Mouse (Mus musculus): ENCODE measurements around the gene Sufu. TPM values are rescaled to one million over a fixed set of nuclear protein-coding genes. Genes with fewer than 3 reads are reported as not detected.

The Sufu gene
- polyA plus RNA-seq, 1 experiment: 16.6 TPM

- H3K4me2 ChIP-seq (ENCODE audit: low read depth): peak overlapping the region; percentile 95
- H3K36me3 ChIP-seq (ENCODE audit: control insufficient read depth, insufficient read depth): peaks cover 45% of the 10 kb centered on the region
- no peak for TF ChIP-seq USF1 (IDR thresholded peaks at IDR 0.05; ENCODE audit: low read depth)
- peak in 1 of 3 experiments; percentile 3 for TF ChIP-seq MYOD1 (IDR thresholded peaks at IDR 0.05; ENCODE audit: control insufficient read depth in 1 of 3, insufficient read length in 2 of 3, low read depth in 2 of 3)
- H3K4me3 ChIP-seq: no peak overlapping the region
- no peaks in the 10 kb centered on the region for H3K27me3 ChIP-seq (ENCODE audit: control insufficient read depth, insufficient read depth, insufficient read length)
- H3ac ChIP-seq (ENCODE audit: control insufficient read depth, insufficient read length): no peak overlapping the region
- H3K79me2 ChIP-seq (ENCODE audit: control insufficient read depth, insufficient read depth): peaks cover 99% of the 10 kb centered on the region
Measured at GRCm38 (mm10) chr19:46509202-46509601, 112.5 kb downstream of the Sufu start.

GRCm38 (mm10) chr19:46509736-46510135 is 113.0 kb downstream of the Sufu start:
- H3K27me3 ChIP-seq (ENCODE audit: control insufficient read depth, insufficient read depth, insufficient read length): no peaks in the 10 kb centered on the region
- no peak overlapping the region for H3K4me3 ChIP-seq
- H3K36me3 ChIP-seq (ENCODE audit: control insufficient read depth, insufficient read depth): peaks cover 50% of the 10 kb centered on the region
- peak overlapping the region; percentile 95 for H3K4me2 ChIP-seq (ENCODE audit: low read depth)
- peaks cover 97% of the 10 kb centered on the region for H3K79me2 ChIP-seq (ENCODE audit: control insufficient read depth, insufficient read depth)
- no peak for TF ChIP-seq MAX (IDR thresholded peaks at IDR 0.05; ENCODE audit: low read depth)
- no peak for TF ChIP-seq POLR2AphosphoS2 (IDR thresholded peaks at IDR 0.05; ENCODE audit: insufficient read length, low read depth)
- no peak for TF ChIP-seq E2F4 (IDR thresholded peaks at IDR 0.05; ENCODE audit: insufficient read depth)
- no peak for TF ChIP-seq POLR2A (IDR thresholded peaks at IDR 0.05; ENCODE audit: insufficient read length, low read depth)
- no peak for TF ChIP-seq MYOG (IDR thresholded peaks at IDR 0.05; ENCODE audit: control insufficient read depth in 1 of 3, insufficient read depth in 1 of 3, insufficient read length in 2 of 3, low read depth in 2 of 3)
- no peak for TF ChIP-seq TCF12 (IDR thresholded peaks at IDR 0.05; ENCODE audit: insufficient read depth, poor library complexity, severe bottlenecking)
- no peak for TF ChIP-seq USF1 (IDR thresholded peaks at IDR 0.05; ENCODE audit: low read depth)
- TF ChIP-seq CEBPB (IDR thresholded peaks at IDR 0.05; ENCODE audit: insufficient read depth, poor library complexity, severe bottlenecking): no peak
- TF ChIP-seq TCF3 (IDR thresholded peaks at IDR 0.05; ENCODE audit: insufficient read length, low read depth): no peak
- no peak for TF ChIP-seq SRF (IDR thresholded peaks at IDR 0.05; ENCODE audit: control insufficient read depth, insufficient read length, low read depth)
- TF ChIP-seq REST (IDR thresholded peaks at IDR 0.05; ENCODE audit: insufficient read depth, insufficient read length): no peak
- no peak for TF ChIP-seq MYOD1 (IDR thresholded peaks at IDR 0.05; ENCODE audit: control insufficient read depth in 1 of 3, insufficient read length in 2 of 3, low read depth in 2 of 3)
- no peak overlapping the region for H3ac ChIP-seq (ENCODE audit: control insufficient read depth, insufficient read length)

- Histone ChIP-seq H3K4me2 (ENCODE audit: low read depth) (peak overlapping the region; percentile 10), H3ac (ENCODE audit: control insufficient read depth, insufficient read length) (no peak overlapping the region), H3K36me3 (ENCODE audit: control insufficient read depth, insufficient read depth) (peaks cover 46% of the 10 kb centered on the region), H3K27me3 (ENCODE audit: control insufficient read depth, insufficient read depth, insufficient read length) (no peaks in the 10 kb centered on the region), H3K4me3 (no peak overlapping the region), H3K79me2 (ENCODE audit: control insufficient read depth, insufficient read depth) (peaks cover 90% of the 10 kb centered on the region)
- TF ChIP-seq POLR2AphosphoS2 (IDR thresholded peaks at IDR 0.05; ENCODE audit: insufficient read length, low read depth): no peak
- TF ChIP-seq MYOG (IDR thresholded peaks at IDR 0.05; ENCODE audit: control insufficient read depth in 1 of 3, insufficient read depth in 1 of 3, insufficient read length in 2 of 3, low read depth in 2 of 3): no peak
- no peak for TF ChIP-seq MYOD1 (IDR thresholded peaks at IDR 0.05; ENCODE audit: control insufficient read depth in 1 of 3, insufficient read length in 2 of 3, low read depth in 2 of 3)
- TF ChIP-seq TCF12 (IDR thresholded peaks at IDR 0.05; ENCODE audit: insufficient read depth, poor library complexity, severe bottlenecking): no peak
- no peak for TF ChIP-seq CEBPB (IDR thresholded peaks at IDR 0.05; ENCODE audit: insufficient read depth, poor library complexity, severe bottlenecking)
- no peak for TF ChIP-seq USF1 (IDR thresholded peaks at IDR 0.05; ENCODE audit: low read depth)
- no peak for TF ChIP-seq REST (IDR thresholded peaks at IDR 0.05; ENCODE audit: insufficient read depth, insufficient read length)
- TF ChIP-seq POLR2A (IDR thresholded peaks at IDR 0.05; ENCODE audit: insufficient read length, low read depth): no peak
Measured at GRCm38 (mm10) chr19:46510401-46510800, 113.7 kb downstream of the Sufu start.

GRCm38 (mm10) chr19:46510824-46511223 is 114.1 kb downstream of the Sufu start:
- TF ChIP-seq POLR2A (IDR thresholded peaks at IDR 0.05; ENCODE audit: insufficient read length, low read depth) (no peak), USF1 (IDR thresholded peaks at IDR 0.05; ENCODE audit: low read depth) (peak; percentile 9), MAX (IDR thresholded peaks at IDR 0.05; ENCODE audit: low read depth) (no peak), TCF12 (IDR thresholded peaks at IDR 0.05; ENCODE audit: insufficient read depth, poor library complexity, severe bottlenecking) (no peak), SRF (IDR thresholded peaks at IDR 0.05; ENCODE audit: control insufficient read depth, insufficient read length, low read depth) (no peak), MYOD1 (IDR thresholded peaks at IDR 0.05; ENCODE audit: control insufficient read depth in 1 of 3, insufficient read length in 2 of 3, low read depth in 2 of 3) (no peak)
- no peak overlapping the region for H3K4me3 ChIP-seq
- H3K27me3 ChIP-seq (ENCODE audit: control insufficient read depth, insufficient read depth, insufficient read length): no peaks in the 10 kb centered on the region
- peaks cover 86% of the 10 kb centered on the region for H3K79me2 ChIP-seq (ENCODE audit: control insufficient read depth, insufficient read depth)
- peaks cover 47% of the 10 kb centered on the region for H3K36me3 ChIP-seq (ENCODE audit: control insufficient read depth, insufficient read depth)
- H3K4me2 ChIP-seq (ENCODE audit: low read depth): peak overlapping the region; percentile 12
- no peak overlapping the region for H3ac ChIP-seq (ENCODE audit: control insufficient read depth, insufficient read length)

GRCm38 (mm10) chr19:46511263-46511662 is 114.6 kb downstream of the Sufu start:
- peaks cover 81% of the 10 kb centered on the region for H3K79me2 ChIP-seq (ENCODE audit: control insufficient read depth, insufficient read depth)
- H3K36me3 ChIP-seq (ENCODE audit: control insufficient read depth, insufficient read depth): peaks cover 51% of the 10 kb centered on the region
- H3K4me2 ChIP-seq (ENCODE audit: low read depth): peak overlapping the region; percentile 12
- H3K4me3 ChIP-seq: no peak overlapping the region
- no peak overlapping the region for H3ac ChIP-seq (ENCODE audit: control insufficient read depth, insufficient read length)
- H3K27me3 ChIP-seq (ENCODE audit: control insufficient read depth, insufficient read depth, insufficient read length): no peaks in the 10 kb centered on the region
- no peak for TF ChIP-seq TCF12 (IDR thresholded peaks at IDR 0.05; ENCODE audit: insufficient read depth, poor library complexity, severe bottlenecking)
- TF ChIP-seq POLR2AphosphoS2 (IDR thresholded peaks at IDR 0.05; ENCODE audit: insufficient read length, low read depth): no peak
- TF ChIP-seq MYOD1 (IDR thresholded peaks at IDR 0.05; ENCODE audit: control insufficient read depth in 1 of 3, insufficient read length in 2 of 3, low read depth in 2 of 3): no peak
- TF ChIP-seq CEBPB (IDR thresholded peaks at IDR 0.05; ENCODE audit: insufficient read depth, poor library complexity, severe bottlenecking): no peak
- no peak for TF ChIP-seq USF1 (IDR thresholded peaks at IDR 0.05; ENCODE audit: low read depth)
- TF ChIP-seq POLR2A (IDR thresholded peaks at IDR 0.05; ENCODE audit: insufficient read length, low read depth): peak; percentile 35
